Mouse (Mus musculus): ENCODE measurements around the gene Wdr19.

Gene Wdr19

DNA sequence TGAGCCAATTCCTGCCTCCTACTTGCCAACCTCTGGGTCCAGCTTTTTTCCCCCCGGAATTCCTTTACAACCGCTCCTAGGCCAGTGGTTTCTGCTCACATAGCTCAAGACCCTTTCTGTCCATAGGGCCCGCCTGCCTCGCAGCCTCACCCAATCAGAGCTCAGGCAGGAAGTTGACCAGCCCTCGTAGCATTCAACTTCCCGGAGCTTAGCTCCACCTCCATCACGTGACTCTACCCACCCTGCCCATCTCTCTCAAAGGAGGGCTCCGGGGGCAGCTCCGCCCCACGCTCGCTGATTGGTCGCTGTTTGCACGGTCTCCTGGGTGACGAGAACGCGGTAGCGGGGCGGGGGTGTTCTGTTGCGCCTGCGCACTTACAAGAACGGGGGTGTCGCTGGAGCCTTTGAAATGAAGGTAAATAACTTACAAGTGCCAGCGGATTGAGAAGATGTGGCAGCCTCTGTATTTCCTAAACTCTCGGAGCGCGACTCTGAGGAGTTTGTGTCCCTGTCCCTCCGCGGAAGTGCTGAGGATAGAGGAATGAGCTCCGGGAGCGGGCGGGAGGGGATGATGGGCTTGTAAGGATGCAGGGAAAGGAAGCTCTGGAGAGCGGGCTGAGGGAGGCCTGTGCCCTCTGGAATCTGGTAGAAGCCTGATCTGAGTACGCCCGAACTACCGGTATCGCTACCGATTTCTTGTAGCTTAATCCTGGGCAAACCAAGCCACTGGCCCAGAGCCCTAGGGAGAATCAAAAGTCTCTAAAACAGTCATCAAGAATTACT is at the start of gene Wdr19:
Gene Wdr19 (plus strand): TSS at position 351 of the 783 bp plus-strand sequence.
- CTCF ChIA-PET, result no interaction called here

DNA sequence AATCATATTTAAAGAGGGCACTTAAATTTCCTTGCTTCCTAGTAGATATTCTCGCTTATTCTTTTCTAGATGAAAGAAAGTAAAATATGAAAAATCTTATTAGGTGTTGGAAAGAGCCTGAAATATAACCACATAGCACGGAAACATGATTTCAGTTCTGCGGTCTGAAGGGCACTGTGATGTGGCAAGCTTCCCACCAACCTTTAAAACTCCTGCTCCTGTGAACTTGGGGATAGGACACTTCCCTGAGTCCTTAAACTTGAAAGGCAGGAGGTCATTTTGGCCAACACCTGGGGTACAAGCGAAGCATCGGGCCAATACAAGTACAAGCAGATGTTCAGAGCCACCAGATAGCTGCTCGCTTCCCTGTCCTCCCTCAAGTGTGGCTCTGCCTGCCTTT is 49.8 kb upstream of the Wdr19 start:
- CTCF ChIA-PET, result interaction anchor here (0.5 kb wide), 1 partner anchor 221 kb away, joined by 4 read pairs; no protein-coding TSS in a partner anchor

DNA sequence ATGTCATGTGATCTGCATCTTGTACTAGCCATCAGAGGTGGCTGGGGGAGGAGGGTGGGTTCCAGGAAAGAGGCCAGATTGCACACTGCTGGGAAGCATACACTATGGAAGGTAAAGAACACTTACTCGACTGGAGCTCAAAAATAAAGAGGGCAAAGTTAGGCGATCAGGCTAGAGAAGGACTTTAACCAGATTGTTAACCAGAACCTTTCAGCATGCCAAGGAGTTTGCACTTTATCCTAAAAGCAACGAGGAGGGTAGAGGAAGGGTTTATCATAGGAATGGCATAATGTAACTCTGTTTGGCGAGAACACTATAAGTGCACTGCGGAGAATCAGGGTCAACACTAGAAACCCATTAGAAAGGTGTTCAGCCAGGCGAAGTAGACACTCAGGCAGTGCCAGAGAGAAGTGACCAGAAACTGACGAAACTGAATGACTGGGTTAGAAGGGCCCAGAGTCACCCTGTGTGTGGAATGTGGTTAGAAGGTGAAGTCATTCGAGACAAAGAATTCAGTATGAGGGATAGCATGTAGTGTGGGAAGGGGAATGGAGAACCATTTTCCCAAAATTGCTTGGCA is 49.0 kb upstream of the Wdr19 start:
- CTCF ChIA-PET, result no interaction called here

DNA sequence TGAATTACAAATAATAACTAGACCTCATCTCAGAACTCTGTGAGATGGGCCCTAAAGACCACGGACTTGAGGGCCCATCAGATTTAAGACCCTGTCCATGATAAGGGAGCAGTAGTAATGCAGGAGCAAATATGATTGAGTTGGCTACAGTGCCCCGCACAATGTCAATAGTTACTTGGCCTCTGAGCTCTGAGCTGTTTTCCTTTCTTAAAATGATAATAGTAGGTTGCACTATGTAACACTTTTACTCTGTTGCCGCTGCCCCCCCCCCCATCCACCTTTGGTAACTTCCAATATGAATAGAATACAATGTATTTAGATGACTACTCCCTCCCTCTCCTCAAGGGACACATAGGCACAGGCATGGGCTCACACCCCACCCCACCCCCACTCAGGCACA is 48.2 kb upstream of the Wdr19 start:
- CTCF ChIA-PET, result no interaction called here

DNA sequence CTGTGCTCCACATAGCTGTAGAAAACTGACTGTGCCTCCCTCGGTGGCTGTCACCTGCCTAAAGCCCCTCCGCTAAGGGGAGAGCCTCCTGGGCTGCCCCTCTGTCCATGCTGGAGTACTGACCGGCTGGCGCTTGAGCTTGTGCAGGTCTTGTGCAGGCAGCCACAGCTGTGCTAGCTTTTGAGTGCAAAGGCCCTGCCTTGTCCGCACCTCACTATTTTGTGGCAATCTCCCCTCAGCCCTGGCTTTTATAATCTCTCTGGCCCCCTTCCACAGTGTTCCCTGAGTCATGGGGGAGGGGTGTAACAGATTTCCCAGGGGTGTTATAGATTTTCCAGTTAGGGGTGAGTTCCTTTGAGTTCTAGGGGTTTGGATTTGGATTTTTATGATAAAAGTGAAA is 47.7 kb upstream of the Wdr19 start:
- CTCF ChIA-PET, result no interaction called here

DNA sequence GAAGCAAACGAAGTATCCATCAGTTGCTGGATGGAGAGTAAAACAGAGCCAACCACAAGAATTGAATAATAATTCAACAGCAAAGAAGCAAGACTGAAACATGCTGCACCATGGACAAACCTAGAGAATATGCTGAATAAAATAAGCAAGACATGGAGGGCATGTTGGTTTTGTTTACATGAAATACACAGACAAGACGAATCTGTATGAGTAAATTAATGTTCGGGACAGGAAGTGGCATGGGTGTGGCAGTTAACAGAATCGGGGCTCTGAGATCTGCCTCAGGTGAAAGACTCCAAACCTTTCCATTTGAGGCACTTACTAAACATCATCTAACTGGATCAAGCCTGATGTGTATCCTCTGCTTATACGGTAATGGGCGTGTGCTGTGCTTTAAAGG is 45.2 kb upstream of the Wdr19 start:
- CTCF ChIA-PET, result interaction anchor here (0.6 kb wide), 1 partner anchor 777 kb away, joined by 3 read pairs; no protein-coding TSS in a partner anchor

DNA sequence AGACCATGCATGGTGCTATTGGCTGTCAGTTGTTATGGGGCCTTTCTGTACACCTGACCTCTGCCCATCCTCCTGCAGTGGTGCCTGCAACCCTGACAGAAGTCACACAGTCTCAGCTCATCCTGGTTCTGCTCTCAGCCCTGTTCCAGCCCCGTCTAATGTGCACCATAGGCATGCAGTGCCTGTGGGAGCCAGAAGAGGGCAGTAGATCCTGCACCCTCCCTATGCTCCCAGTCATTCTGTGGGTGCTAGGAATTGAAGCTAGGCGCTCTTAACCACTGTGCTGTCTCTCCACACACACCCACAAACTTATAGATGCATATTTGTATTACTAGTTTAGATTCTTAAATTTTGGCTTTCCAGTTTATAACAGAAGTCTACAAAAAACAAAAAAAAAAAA is 42.6 kb upstream of the Wdr19 start:
- CTCF ChIA-PET, result no interaction called here

DNA sequence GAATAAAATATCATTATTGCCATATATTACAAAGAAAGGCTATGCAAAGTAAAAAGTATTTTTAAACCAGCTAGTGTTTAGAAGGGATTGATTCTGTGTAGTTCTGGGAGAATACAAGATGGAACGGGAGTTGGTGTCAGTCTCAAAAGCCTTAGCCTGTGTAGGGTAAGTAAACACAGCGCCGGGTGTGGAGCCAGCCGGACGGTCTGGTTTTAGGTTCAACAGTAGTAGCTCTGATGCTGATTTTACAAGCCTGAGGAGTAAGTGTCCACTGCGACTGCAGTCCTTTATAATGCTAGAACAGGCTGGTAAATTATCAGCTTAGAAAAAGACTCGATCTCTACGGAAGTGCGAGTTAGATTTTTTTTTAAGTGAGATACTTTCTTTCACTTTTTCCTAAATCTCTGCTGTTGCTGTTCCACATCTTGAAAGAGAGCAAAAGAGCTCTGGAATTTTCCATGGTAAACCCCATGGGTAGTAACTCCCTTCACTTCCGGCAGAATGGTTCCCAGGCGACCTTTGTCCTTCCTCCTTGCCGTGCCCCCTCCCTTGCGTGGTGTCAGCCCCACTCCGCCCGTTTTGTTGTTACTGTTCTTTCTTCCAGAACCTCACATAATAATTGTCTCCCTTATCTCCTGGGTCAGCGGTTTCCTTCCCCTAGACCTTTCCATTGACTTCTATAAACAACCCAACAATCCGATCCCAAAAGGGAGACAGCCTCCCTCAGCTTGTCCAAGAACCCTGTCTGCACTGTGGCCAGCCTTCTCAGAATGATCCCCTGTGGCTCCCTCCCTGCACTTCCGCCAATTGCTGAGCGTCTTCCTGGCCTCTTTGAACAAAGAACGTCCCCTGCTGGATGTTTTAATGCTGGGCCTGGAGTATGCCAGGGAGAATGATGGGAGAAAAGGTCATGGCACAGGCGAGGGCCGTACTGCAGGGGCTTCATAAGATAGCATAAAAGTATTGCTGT is 41.8 kb upstream of the Wdr19 start:
- CTCF ChIA-PET, result interaction anchor here (0.7 kb wide), 1 partner anchor 10 kb away, joined by 3 read pairs; no protein-coding TSS in a partner anchor

DNA sequence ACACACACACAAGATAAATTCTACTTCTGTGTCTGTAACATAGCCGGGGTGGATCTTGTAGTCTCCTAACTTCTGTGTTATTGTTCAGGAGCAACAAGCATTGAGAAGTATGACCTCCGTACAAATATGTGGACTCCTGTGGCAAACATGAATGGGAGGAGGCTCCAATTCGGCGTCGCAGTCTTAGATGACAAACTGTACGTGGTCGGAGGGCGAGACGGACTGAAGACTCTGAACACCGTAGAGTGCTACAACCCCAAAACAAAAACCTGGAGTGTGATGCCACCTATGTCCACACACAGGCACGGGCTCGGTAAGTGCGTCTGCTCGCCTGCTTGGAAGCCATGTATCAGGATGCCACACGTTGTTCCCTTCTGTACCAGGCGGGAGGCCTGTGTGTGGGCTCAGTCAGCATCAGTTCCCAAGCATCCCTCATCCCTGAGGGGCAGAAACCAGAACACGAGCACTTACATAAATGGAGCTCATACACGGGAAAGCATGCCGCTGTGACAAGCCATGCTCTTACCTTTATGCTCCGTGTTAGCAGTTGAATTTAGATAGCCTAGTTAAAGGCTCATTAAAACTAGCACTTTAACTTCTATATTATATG is 40.7 kb upstream of the Wdr19 start:
- CTCF ChIA-PET, result no interaction called here

DNA sequence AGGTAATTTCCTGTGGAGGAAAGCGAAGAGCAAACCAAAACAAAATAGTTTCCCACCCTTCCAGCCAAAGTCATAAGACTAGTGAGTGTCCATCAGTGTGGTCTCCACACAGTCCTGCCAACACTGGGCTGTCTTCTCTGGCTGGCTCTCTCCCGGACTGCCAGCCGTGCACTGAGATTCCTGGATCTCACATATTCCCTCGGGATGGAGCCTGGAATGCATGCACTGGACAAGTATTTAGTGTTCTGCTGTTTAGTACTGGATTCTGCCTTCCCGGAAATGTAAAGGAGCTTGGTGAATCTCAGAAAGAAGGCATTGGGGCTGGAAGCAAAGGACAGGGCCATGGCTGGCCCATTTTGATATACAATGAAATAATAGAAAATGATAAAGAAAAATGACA is 36.5 kb upstream of the Wdr19 start:
- CTCF ChIA-PET, result no interaction called here

DNA sequence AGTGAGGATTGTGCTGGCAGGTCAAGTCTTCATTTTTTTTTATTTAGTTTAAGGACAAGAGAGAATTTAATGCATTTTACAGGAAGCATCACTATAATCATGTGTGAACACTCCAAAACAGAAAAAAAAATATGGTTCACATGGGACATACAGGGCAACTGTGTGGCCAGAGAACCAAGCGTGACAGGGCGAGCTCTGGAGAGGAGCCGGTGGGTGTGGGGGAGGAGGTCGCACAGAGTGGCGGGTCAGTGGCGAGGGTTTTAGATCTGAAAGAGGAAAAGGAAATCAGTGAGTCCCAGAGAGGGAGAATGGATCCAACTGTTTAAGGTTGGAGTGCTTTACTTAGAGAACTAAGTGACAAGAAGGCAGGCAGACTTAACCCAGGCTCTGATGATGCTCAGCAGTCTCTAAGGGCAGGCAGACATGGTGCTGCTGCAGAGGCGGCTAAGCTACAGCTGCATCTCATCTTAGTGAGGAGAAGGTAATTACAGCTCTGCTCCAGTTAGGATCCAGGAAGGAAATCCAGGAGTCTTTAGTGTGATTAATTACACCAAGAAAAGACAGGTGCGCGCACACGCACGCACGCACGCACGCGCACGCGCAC is 35.9 kb upstream of the Wdr19 start:
- CTCF ChIA-PET, result no interaction called here

DNA sequence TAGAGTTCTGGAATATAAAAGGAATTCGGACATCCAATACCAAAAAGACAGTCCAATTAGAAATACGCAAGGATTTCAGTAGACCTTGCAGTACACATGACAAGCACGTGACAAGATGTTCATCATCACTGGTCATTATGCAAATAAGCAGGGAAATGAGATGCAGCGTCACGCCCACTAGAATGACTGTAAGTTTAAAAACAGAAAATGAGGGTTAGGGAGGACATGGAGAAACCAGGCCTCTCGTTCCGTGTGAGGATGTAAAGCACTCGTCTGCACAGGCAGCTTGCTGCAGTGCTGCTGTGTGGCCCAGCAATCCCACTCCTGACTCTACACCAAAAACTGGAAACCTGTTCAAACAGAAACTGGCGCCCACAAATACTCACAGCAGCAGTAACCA is 29.3 kb upstream of the Wdr19 start:
- CTCF ChIA-PET, result no interaction called here

DNA sequence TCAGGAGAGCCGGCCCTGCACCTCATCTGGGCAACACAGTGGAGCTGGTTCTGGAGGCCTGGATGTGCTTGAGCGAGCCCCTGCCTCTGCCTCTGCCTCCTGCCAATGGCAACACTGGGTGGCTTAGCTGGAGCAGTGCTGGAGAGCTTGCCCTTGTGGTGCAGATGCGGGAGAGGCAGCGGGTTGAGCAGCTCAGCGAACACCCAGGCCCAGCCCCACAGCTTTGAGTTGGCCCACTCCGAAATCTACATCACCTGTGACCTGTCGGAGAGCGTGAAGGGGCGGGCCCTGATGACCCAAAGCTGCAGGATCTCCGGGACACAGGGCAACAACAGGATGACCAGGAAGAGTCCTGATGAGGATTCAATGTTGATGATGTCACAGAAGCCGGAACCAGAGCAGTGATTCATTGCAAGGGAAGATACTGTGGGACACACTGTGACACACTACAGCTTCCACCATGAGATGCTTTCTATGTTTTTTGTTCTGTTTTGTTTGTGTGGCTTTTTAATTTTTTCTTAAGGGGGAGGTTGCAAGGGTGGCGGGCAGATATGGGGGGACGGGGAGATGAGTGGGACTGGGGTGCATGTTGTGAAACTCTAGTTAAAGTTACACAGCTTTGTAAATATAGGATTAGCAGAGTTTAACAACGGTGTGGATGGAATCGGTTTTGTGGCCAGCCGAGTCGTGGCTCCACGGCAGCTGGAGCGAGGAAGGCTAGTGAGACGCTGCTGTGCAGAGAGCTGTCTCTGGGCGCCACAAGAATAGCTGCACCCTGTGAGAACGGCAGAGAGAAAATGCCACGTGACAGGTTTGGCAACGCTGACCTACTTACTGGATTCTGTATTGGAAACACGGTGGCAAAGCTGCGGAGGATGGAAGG is 24.2 kb upstream of the Wdr19 start:
- CTCF ChIA-PET, result no interaction called here

DNA sequence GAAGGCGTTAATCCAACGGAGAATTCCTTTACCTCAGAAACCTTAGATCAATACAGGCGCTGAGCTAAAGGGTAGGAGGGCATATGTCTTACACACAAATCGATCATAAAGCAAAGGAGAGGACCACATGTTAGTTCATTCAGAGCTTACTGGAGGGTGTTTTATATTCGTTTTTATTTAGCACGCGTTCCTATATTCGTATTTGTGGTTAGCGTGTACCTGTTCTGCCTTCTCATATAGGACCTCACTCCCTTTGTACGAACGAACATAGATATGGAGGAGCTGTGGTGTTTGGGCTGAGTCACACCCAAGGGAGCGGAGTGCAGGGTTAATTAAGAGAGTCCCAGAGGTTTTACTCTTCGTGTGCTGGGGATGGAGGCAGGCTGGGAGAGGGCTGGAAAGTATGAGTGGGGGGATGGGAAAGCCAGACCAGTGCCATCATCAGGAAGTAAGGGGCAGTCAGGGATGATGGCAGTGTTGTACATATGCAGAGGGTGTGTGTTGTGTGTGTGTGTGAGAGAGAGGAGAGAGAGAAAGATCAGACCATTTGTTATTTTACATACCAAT is 23.5 kb upstream of the Wdr19 start:
- CTCF ChIA-PET, result no interaction called here

DNA sequence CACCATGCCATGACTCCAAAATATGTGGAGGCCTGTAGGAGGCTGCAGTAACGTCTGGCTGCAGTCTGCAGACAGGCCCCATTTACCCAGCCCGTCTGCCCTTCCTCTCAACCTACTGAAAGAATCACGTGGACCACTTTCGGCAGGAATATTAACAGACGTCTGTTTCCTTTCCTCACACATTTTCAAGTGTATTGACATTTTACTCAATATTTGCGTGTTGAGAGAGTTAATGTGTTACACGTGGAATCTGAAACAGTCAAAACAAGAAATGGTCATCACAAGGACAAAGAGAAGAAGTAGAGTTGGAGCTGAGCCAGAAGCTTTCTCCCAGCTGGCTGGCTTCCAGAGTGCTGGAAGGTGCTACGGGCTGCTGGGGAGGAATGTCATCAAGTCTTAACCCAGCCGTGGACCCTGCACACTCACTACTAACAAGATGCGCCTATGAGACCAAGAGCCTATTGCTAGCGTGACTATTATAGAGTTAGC is 22.4 kb upstream of the Wdr19 start:
- CTCF ChIA-PET, result interaction anchor here (0.6 kb wide), 1 partner anchor 268 kb away, joined by 3 read pairs; no protein-coding TSS in a partner anchor

DNA sequence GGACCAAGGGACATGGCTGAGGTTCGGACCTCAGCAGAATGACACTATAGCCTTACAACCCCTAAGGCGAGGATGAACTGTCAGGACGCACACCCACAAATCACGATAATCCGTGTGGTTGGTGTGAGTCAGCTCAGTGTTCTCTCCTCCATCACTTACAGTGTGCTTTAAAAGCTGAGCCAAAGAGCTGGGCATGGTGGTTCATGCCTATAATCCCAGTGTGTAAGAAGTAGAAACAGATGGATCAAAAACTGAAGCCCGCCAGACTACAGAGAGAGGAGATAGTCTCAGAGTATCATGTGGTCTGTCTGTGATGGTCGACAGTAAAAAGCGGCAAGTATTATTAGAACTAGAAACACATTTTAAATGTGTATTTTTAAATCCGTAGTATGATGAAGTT is 21.0 kb upstream of the Wdr19 start:
- CTCF ChIA-PET, result no interaction called here

DNA sequence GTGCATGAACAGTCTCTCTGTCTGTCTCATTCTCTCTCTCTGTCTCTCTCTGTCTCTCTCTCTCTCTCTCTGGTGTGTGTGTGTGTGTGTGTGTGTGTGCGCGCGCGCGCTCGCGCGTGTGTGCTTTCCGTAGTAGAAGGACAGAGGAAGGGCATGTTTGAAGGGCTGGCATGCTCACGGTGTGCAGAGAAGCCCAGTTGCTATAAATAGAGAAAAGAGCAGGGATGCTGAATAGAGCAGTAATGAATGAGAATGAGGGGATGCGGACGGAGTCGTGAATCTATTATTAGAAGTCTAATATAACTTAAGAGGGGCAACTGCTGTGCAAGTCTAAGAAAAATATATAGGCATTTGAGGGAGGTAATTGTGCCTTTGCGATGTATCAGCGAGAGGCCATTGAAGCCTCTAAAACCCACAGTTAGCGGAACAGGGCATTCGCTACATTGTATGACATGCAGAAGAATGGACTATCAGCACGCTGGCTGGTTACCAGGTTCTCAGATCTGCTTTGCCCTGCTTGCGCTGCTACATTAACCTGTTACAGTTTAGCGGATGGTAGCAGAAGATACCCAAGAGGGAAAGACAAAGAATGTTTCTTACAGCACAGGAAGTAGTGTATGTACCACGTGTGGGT is 18.2 kb upstream of the Wdr19 start:
- CTCF ChIA-PET, result no interaction called here

DNA sequence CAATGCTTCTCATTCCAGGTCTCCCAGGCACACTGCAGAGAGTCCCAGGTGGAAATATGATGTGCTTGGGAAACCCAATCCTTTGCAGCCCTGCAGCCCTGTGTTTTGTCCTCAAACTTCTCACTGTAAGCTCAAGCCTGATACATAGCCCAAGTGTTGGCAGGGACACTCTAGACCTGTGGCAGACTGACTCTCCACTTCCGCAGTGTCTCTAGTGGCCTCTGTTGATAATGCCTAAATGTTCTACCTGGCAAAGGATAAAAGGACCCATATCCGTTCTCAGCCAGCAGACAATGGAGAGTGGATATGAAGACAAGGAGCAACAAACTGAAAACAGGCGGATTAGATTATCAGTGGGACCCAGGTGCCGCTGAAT is 17.7 kb upstream of the Wdr19 start:
- CTCF ChIA-PET, result no interaction called here

DNA sequence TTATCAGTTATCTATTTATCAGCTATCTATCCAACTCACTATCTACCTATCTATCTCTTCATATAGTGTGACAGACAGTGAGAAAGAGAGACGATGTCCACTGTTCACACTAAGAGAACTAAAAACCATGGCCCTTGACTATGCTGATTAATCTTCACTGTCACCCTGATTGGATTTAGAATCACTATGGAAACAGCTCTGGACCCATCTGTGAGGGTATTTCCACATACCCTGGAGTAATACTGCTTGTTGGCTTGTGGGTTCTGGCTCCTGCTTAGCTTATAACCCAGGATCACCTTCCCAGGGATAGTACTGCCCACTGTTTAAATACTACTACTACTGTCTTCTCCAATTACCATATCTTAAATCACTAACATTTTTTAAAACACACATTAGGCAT is 17.2 kb upstream of the Wdr19 start:
- CTCF ChIA-PET, result no interaction called here

DNA sequence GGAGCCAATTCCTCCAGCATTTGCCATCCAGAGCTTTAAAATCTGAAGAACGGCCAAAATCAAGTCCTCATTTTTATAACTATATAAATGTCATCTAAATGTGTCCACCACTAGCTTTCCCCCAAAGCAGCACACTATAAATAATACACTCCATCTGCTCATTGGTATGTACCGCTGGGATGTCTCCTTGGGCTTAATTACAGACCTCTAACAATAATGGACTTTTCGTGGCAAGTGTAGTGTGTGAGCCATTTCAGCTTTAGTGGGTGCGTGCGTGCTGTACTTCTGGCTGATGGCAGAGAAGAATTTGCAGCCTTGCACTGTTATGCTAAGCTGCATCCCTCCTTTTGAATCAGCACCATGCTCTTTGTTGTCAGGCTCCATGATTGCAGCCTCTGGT is 7.9 kb upstream of the Wdr19 start:
- CTCF ChIA-PET, result no interaction called here

Data from spleen, embryonic (tissue).